Mouse (Mus musculus): ENCODE measurements around the gene Coq7. TPM values are rescaled to one million over a fixed set of nuclear protein-coding genes. Genes with fewer than 3 reads are reported as not detected.

The Coq7 gene
- polyA plus RNA-seq, 1 experiment from 2014 or later, result 107 TPM

DNA sequence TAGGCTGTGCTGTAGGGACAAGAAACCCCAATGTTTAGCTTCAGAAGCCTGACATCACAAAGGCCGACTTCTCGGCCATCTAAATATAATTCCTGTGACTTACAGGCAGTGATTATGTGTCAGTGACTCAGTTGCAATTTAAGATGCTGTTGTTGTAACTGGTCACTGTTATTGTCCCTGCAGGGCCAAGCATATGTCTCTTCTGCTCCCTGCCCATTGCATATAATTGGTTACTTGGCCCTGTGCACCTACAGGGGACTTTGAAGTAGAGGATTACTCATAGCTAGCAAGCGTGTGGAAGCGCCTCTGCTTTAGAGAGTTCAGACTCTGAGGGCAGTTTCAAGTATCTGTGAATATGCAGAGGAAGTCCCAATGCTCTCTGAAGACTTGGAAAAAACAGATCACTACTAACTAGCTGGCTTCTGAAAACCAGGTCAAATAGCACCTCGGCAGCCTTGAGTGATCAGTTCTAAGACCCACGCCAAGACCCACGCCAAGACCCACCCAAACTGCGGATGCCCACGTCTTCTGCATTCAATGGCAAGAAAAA is 52.9 kb downstream of the Coq7 start:
- Histone ChIP-seq H3K27me3 (replicated peaks) (no peaks in the 10 kb centered on the region), H3K9ac (replicated peaks) (no peak overlapping the region), H3K4me1 (no peaks in the 10 kb centered on the region), H3K9me3 (replicated peaks) (no peaks in the 10 kb centered on the region), H3K4me2 (no peak overlapping the region), H3K4me3 (replicated peaks) (no peak overlapping the region), H3K27ac (replicated peaks) (no peak overlapping the region), H3K36me3 (no peaks in the 10 kb centered on the region)
- WGBS, result 92% methylated on average over 9 of the region's 9 CpGs
- no peak for ATAC-seq (ENCODE audit: low FRiP score)

DNA sequence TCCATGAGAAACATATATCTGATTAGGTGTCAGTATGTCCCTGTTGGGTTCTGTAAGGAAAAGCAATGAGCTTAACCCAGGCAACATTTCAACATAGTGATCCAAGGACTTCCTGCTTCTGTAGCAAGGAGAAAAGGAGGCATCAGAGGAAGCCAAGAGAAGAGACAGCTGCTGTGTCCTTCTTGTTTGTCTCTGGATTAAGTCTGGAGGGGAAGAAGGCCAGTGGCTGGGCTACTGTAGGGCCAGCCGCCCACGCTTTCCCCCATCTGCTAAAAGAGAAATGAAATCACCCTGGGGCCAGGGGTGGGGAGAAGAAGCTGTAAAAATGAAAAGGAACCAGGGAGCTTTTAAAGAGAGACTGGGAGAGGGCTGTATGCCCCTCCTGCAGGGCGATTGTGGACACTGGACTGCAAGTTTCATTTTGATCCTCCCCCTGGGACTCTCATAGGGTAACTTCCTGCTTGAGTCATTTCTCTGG is 54.3 kb downstream of the Coq7 start:
- no peak overlapping the region for H3K27ac ChIP-seq (replicated peaks)
- H3K9me3 ChIP-seq (replicated peaks), result no peaks in the 10 kb centered on the region
- H3K27me3 ChIP-seq (replicated peaks), result no peaks in the 10 kb centered on the region
- no peaks in the 10 kb centered on the region for H3K4me1 ChIP-seq
- H3K4me2 ChIP-seq, result no peak overlapping the region
- WGBS, result 48% methylated on average over 3 of the region's 3 CpGs
- no peak overlapping the region for H3K9ac ChIP-seq (replicated peaks)
- no peak for ATAC-seq (ENCODE audit: low FRiP score)
- no peaks in the 10 kb centered on the region for H3K36me3 ChIP-seq
- H3K4me3 ChIP-seq (replicated peaks), result no peak overlapping the region

DNA sequence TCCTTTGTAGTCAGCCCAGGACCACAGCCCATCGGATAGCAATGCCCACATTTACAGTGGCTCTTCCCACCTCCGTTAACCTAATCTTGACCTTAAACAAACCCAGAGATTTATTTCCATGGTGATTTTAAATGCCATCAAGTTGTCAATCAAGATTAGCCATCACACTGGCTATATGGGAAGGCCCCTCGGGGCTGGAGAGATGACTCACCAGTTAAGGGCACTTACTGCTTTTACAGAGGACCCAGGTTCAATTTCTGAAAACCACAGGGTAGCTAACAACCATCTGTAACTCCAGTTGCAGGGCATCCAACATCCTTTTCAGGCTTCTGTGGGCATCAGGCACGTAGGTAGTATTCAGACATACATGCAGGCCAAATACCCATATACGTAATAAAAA is 56.7 kb downstream of the Coq7 start:
- Histone ChIP-seq H3K36me3 (no peaks in the 10 kb centered on the region), H3K4me2 (no peak overlapping the region), H3K9ac (replicated peaks) (no peak overlapping the region), H3K4me3 (replicated peaks) (no peak overlapping the region), H3K27ac (replicated peaks) (no peak overlapping the region), H3K27me3 (replicated peaks) (no peaks in the 10 kb centered on the region), H3K4me1 (no peaks in the 10 kb centered on the region), H3K9me3 (replicated peaks) (no peaks in the 10 kb centered on the region)
- no peak for ATAC-seq (ENCODE audit: low FRiP score)
- WGBS, result 77% methylated on average over 5 of the region's 5 CpGs

DNA sequence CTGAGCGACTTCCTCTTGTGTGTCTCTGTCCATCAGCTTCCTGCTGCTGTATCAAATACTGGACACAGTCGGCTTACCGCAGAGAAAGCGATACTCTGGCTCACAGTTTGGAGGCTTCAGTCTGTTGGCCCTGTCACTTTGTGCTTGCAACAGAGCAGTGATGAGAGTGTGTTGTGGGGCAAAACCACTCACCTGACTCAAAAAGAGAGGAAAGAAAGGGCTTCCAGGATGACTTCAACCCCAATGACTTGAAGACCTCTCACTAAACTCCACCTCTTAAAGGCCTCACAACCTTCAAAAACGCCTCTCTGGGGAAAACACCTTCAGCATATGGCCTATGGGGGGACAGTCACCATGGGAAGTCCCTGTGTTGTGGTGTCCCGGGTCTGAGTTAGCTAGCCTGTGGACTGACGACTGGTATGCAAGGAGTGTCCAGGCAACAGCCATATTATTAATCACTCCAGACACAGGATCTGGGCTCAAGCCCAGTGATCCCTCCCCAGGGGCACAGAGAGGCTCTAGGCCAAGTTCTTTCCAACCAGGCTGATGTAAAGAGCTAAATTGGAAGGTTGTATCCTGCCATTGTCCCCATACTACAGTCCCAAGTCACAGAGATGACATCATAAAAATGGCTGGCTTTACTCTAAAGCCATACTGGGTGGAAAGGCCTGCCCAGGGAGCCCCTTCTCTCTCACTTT is 58.0 kb downstream of the Coq7 start:
- no peak for ATAC-seq (ENCODE audit: low FRiP score)
- H3K4me3 ChIP-seq (replicated peaks), result no peak overlapping the region
- H3K4me2 ChIP-seq, result no peak overlapping the region
- no peak overlapping the region for H3K9ac ChIP-seq (replicated peaks)
- H3K9me3 ChIP-seq (replicated peaks), result no peaks in the 10 kb centered on the region
- no peaks in the 10 kb centered on the region for H3K36me3 ChIP-seq
- WGBS, result 82% methylated on average over 7 of the region's 7 CpGs
- no peak overlapping the region for H3K27ac ChIP-seq (replicated peaks)
- no peaks in the 10 kb centered on the region for H3K4me1 ChIP-seq
- H3K27me3 ChIP-seq (replicated peaks), result no peaks in the 10 kb centered on the region

DNA sequence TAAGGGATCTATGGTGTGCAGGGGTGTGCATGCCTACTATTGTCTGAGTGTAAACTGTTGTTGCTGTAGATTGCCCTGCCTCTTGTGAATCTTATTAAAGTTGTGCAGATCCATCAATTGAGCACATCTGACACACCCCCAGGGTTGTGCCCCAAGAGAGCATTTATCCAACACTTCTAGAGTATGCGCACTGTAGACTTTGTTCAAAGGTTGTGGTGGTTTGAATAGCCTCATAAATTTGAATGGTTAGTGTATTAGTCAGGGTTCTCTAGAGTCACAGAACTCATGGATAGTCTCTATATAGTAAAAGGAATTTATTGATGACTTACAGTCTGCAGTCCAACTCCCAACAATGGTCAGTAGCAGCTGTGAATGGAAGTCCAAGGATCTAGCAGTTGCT is 60.3 kb downstream of the Coq7 start:
- H3K4me3 ChIP-seq (replicated peaks), result no peak overlapping the region
- 48% methylated on average over 1 of the region's 1 CpGs for WGBS
- no peaks in the 10 kb centered on the region for H3K4me1 ChIP-seq
- H3K9ac ChIP-seq (replicated peaks), result no peak overlapping the region
- no peak for ATAC-seq (ENCODE audit: low FRiP score)
- no peaks in the 10 kb centered on the region for H3K9me3 ChIP-seq (replicated peaks)
- H3K4me2 ChIP-seq, result no peak overlapping the region
- no peak overlapping the region for H3K27ac ChIP-seq (replicated peaks)
- no peaks in the 10 kb centered on the region for H3K27me3 ChIP-seq (replicated peaks)
- H3K36me3 ChIP-seq, result no peaks in the 10 kb centered on the region

DNA sequence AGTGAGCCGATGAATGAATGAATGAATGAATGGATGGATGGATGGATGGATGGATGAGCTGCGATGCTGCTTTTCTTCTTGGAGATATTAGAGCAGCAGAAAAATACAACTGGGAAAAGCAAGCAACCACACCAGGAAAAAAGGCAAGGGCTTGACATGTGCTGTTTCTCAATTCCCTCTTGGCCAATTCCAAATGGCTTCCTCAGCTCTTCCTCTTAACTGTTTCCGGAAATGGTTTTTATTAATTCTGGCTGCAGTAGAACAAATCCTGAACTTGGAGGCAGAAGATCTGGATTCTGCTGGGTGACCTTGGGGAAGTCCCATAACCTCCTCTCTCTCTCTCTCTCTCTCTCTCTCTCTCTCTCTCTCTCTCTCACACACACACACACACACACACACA is 65.1 kb downstream of the Coq7 start:
- Histone ChIP-seq H3K4me3 (replicated peaks) (no peak overlapping the region), H3K9ac (replicated peaks) (no peak overlapping the region), H3K27me3 (replicated peaks) (no peaks in the 10 kb centered on the region), H3K27ac (replicated peaks) (no peak overlapping the region), H3K4me1 (peaks cover 6% of the 10 kb centered on the region), H3K9me3 (replicated peaks) (no peaks in the 10 kb centered on the region), H3K4me2 (no peak overlapping the region), H3K36me3 (no peaks in the 10 kb centered on the region)
- no peak for ATAC-seq (ENCODE audit: low FRiP score)
- 75% methylated on average over 3 of the region's 3 CpGs for WGBS

DNA sequence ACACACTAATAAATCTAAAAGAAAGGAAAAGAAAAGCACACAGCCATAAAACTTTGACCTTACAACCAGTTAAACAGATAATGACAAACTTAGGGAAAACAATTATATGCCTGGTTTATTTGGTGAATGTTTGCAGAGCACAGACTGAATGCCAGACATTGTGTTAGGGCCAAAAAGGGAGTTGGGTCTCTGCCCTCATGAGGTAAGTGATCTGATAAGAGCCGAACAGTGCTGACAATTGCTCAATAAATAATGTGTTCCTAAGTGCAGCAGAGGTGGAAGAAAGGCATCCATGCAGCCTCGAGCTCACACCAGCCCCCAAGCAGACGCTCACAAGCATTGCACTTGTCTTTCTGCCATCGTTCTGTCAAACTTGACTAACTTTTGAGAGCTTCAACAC is 68.7 kb downstream of the Coq7 start:
- WGBS, result 39% methylated on average over 4 of the region's 4 CpGs
- Histone ChIP-seq H3K27ac (replicated peaks) (no peak overlapping the region), H3K9me3 (replicated peaks) (no peaks in the 10 kb centered on the region)

DNA sequence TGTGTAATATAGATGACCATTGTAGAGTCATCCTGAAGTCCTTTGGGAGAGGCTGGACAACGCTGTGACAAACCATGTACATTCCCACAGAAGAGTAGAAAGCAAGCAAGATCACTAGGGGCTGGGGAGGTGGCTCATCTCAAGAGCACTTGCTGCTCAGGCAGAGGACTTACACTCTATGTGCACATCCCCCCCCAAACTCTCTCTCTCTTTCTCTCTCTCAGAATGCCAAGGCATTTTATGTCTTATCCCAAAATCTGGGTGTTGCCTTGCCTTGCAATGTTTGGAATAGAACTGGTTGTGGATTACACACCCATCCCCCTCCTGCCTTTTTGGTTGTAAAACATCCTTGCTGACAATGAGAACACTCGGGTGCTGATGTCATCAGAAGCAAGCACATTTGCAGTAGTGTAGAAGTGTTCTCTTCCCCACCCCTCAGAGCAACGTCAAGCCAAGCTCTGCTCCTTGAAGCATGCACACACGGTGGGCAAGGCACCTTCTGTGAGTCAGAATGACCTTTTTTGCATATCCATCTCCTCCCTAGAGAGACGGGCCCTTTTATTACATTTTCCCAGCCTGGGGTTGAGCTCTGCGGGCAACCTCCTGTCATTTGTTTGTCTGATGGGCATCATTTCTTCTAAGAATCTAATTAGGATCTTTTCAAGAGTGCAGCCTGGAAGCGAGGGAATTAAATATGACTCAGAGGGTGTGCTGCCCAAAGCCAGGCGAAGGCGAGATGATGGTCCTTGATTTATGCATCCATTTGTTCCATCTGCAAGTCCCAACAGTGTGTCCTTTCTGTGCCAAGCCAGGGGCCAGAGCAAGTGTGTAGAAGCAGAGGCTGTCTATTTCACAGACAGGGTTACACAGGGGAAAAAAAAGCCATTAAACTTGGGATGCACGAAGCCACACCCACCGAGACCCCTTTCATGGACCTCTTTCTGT is 70.1 kb downstream of the Coq7 start:
- Histone ChIP-seq H3K9ac (replicated peaks) (no peak overlapping the region), H3K4me2 (no peak overlapping the region), H3K27ac (replicated peaks) (no peak overlapping the region), H3K9me3 (replicated peaks) (no peaks in the 10 kb centered on the region), H3K27me3 (replicated peaks) (no peaks in the 10 kb centered on the region), H3K4me3 (replicated peaks) (no peak overlapping the region), H3K36me3 (no peaks in the 10 kb centered on the region), H3K4me1 (peaks cover 18% of the 10 kb centered on the region)
- peak; percentile 63 for ATAC-seq (ENCODE audit: low FRiP score)
- 14% methylated on average over 11 of the region's 11 CpGs for WGBS

More for the DNA sequence above, 68.7 kb downstream of the Coq7 start:
- Histone ChIP-seq H3K27me3 (replicated peaks) (no peaks in the 10 kb centered on the region), H3K9ac (replicated peaks) (no peak overlapping the region), H3K36me3 (no peaks in the 10 kb centered on the region), H3K4me2 (no peak overlapping the region), H3K4me3 (replicated peaks) (no peak overlapping the region), H3K4me1 (peaks cover 18% of the 10 kb centered on the region)
- no peak for ATAC-seq (ENCODE audit: low FRiP score)

DNA sequence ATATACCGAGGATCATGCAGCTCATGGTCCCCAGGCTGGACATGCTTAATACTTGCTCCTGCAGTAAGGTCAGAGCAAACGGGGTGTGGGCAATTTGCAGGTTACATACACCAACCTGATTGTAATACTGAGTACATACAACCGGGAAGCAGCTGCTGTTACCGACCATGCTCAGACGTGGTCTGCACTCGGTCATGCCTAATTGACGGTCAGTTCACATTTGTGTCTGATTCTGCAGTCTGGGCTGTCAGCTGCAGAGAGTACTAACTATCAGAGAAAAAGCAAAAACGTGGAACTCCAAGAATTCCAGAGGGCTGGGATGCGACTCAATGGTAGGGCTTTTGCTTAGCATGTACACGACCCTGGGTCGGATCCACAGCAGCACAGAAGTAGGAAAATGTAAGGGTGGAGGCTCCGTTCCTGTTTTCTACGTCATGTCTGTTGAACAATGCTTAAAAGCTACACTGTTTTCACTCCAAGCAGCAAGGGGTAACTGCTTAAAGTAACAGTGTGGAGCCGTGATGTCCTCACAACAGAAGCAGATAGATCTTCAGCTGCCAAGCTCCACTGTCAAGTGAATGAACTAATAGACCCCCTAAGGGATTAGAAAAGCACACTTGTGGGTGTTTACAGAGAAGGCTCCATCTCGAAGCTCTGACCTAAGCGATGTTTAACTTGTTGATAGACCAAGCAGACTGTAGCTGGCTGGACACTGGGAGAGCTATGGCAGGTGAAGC is 71.6 kb downstream of the Coq7 start:
- no peak for ATAC-seq (ENCODE audit: low FRiP score)
- no peaks in the 10 kb centered on the region for H3K36me3 ChIP-seq
- H3K9ac ChIP-seq (replicated peaks), result 0 out of 2 replicates have a peak overlapping the region, but pooled peaks have one; percentile 14
- no peaks in the 10 kb centered on the region for H3K9me3 ChIP-seq (replicated peaks)
- no peaks in the 10 kb centered on the region for H3K27me3 ChIP-seq (replicated peaks)
- H3K4me2 ChIP-seq, result no peak overlapping the region
- H3K27ac ChIP-seq (replicated peaks), result no peak overlapping the region
- no peak overlapping the region for H3K4me3 ChIP-seq (replicated peaks)
- peaks cover 18% of the 10 kb centered on the region for H3K4me1 ChIP-seq
- 28% methylated on average over 16 of the region's 16 CpGs for WGBS
